Mouse (Mus musculus) central nervous system, embryonic 18 days (tissue): ENCODE results near the gene Ahcy. TPM values are rescaled to one million over a fixed set of nuclear protein-coding genes. Genes with fewer than 3 reads are reported as not detected.

ENCODE experiments used
- polyA plus RNA-seq: library from polyadenylated mRNA; depleted of rRNA; stranded (reverse); fragments of >200 nt; gene quantifications from 2 replicates; pipeline ENCODE4 v1.2.3, GENCODE M21; 2012; rRNA removed

The Ahcy gene
- polyA plus RNA-seq: 58.8 and 60.9 TPM in 2 replicates

GRCm38 (mm10) chr2:155073978-155074765 lies at the start of gene Ahcy:
TSS of gene Ahcy (minus strand) at chr2:155074497.

GRCm38 (mm10) chr2:155018251-155018755 lies 56.0 kb downstream of the Ahcy start, which contains the start of gene Gm14226:
TSS of gene Gm14226 (plus strand) at chr2:155018266.

Other genes starting within 250 kb of the Ahcy start
- gene Eif2s2, start 181.6 kb downstream of the Ahcy start, polyA plus RNA-seq: 58.7 and 62.8 TPM in 2 replicates
- 0.08 and 0.12 TPM in 2 replicates for gene Gm14226, start 56.2 kb downstream of the Ahcy start, polyA plus RNA-seq
- 18.1 and 19.8 TPM in 2 replicates for gene Itch, start 59.0 kb upstream of the Ahcy start, polyA plus RNA-seq
- gene Dynlrb1, start 162.0 kb upstream of the Ahcy start, polyA plus RNA-seq: 910 and 959 TPM in 2 replicates
- gene Map1lc3a, start 201.8 kb upstream of the Ahcy start, polyA plus RNA-seq: 365 and 374 TPM in 2 replicates